Mouse (Mus musculus) cerebellum, adult 9-11 months (tissue): ENCODE results near the gene Lbp.

Experiments
- DNase-seq: peaks from one replicate; pipeline ENCODE4 v3.0.0; 2022

The Lbp gene

GRCm38 (mm10) chr2:158316371-158316770, 10.1 kb downstream of the Lbp start:
- no peak for DNase-seq

- no peak for DNase-seq
These were observed 10.7 kb downstream of the Lbp start for GRCm38 (mm10) chr2:158317026-158317425.

- no peak for DNase-seq
These were observed 15.3 kb downstream of the Lbp start for GRCm38 (mm10) chr2:158321596-158321995.

GRCm38 (mm10) chr2:158322845-158323244, 16.6 kb downstream of the Lbp start:
- DNase-seq: no peak

- DNase-seq: peak; percentile 11
These were observed 18.4 kb downstream of the Lbp start for GRCm38 (mm10) chr2:158324531-158325190.

- no peak for DNase-seq
These were observed 19.3 kb downstream of the Lbp start for GRCm38 (mm10) chr2:158325609-158326008.

GRCm38 (mm10) chr2:158334356-158334755, 28.1 kb downstream of the Lbp start:
- DNase-seq: no peak

GRCm38 (mm10) chr2:158337698-158338097, 31.4 kb downstream of the Lbp start:
- DNase-seq: no peak

GRCm38 (mm10) chr2:158339948-158340564, 33.8 kb downstream of the Lbp start:
- peak; percentile 23 for DNase-seq

GRCm38 (mm10) chr2:158341324-158341723, 35.0 kb downstream of the Lbp start:
- DNase-seq: no peak

- no peak for DNase-seq
These were observed 37.2 kb downstream of the Lbp start for GRCm38 (mm10) chr2:158343495-158343894.

GRCm38 (mm10) chr2:158346467-158346866, 40.2 kb downstream of the Lbp start:
- no peak for DNase-seq

- peak; percentile 42 for DNase-seq
These were observed 41.6 kb downstream of the Lbp start for GRCm38 (mm10) chr2:158347868-158348267.

- no peak for DNase-seq
These were observed 46.7 kb downstream of the Lbp start for GRCm38 (mm10) chr2:158352801-158353520.

- no peak for DNase-seq
These were observed 48.2 kb downstream of the Lbp start for GRCm38 (mm10) chr2:158354348-158355114.

- DNase-seq: no peak
These were observed 48.9 kb downstream of the Lbp start for GRCm38 (mm10) chr2:158355238-158355637.

GRCm38 (mm10) chr2:158356121-158356520, 49.8 kb downstream of the Lbp start:
- DNase-seq: no peak

GRCm38 (mm10) chr2:158359757-158360620, 53.7 kb downstream of the Lbp start:
- DNase-seq: no peak

GRCm38 (mm10) chr2:158360873-158361677, 54.8 kb downstream of the Lbp start:
- DNase-seq: peak; percentile 83

- no peak for DNase-seq
These were observed 55.5 kb downstream of the Lbp start for GRCm38 (mm10) chr2:158361678-158362320.

- no peak for DNase-seq
These were observed 57.9 kb downstream of the Lbp start for GRCm38 (mm10) chr2:158364175-158364574.
